Mouse (Mus musculus) kidney, adult 10 weeks (tissue): Measurements from ENCODE around the gene Ascl3. TPM values are rescaled to one million over a fixed set of nuclear protein-coding genes. Genes with fewer than 3 reads are reported as not detected.

Experiments used
- polyA plus RNA-seq: library from polyadenylated mRNA; stranded (reverse); fragments of 350-450 nt; fragmentation: Illumina TruSeq; extraction: RNeasy Lipid Tissue Mini Kit (QIAGEN cat#74804); gene quantifications from one replicate; pipeline ENCODE4 v1.2.3, GENCODE M21; 2014; ENCODE audit warnings: low read depth, low replicate concordance

Ascl3 gene
- not detected for polyA plus RNA-seq

DNA sequence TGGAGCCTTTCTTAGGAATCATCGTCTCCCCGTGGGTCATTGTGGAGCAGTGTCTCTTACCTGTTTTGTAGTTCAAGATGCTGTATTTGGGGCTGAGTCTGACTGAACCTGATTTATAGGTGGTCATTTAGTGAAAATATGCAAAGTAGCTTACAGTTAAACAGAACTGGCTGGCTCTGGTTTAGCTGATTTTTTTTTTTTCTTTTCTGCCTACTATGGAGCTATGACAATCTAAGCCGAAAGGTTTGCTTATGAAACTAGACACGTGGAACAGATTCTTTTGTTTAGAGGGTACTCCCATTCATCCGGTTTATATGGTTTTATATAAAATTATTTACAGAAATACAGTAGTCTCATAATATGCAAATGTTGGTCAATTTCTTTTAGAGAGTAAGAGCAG, at the start of gene Ascl3:
Gene Ascl3, minus strand, starts transcription at position 101 of the 400 bp plus-strand sequence.

GRCm38 (mm10) chr7:109752008-109752925, 20.7 kb upstream of the Ascl3 start, which contains the start of gene Tmem9b:
Tmem9b (minus strand) TSS chr7:109752875.

GRCm38 (mm10) chr7:109723697-109724096, 7.8 kb downstream of the Ascl3 start, which contains the start of gene BC051019:
BC051019 (minus strand) TSS chr7:109723850.

GRCm38 (mm10) chr7:109703190-109704015, 28.1 kb downstream of the Ascl3 start, which contains the start of the genes St5 and Akip1:
St5 (minus strand) TSS chr7:109703605.
Akip1 (plus strand) TSS chr7:109703690.

Other genes with a start within 250 kb of the Ascl3 start
- gene Trim66, start 223.6 kb downstream of the Ascl3 start, polyA plus RNA-seq: 0.04 TPM
- gene Rpl27a, start 212.6 kb downstream of the Ascl3 start, polyA plus RNA-seq: 127 TPM
- 26.6 TPM for gene St5, start 28.1 kb downstream of the Ascl3 start, polyA plus RNA-seq
- 32.8 TPM for gene Akip1, start 28.0 kb downstream of the Ascl3 start, polyA plus RNA-seq
- gene BC051019, start 7.9 kb downstream of the Ascl3 start, polyA plus RNA-seq: not detected
- 147 TPM for gene Tmem9b, start 21.1 kb upstream of the Ascl3 start, polyA plus RNA-seq
- gene Nrip3, start 50.3 kb upstream of the Ascl3 start, polyA plus RNA-seq: 4.2 TPM
- not detected for gene Scube2, start 134.0 kb upstream of the Ascl3 start, polyA plus RNA-seq
- gene Dennd5a, start 228.7 kb upstream of the Ascl3 start, polyA plus RNA-seq: 48.7 TPM